Mouse (Mus musculus) heart, embryonic 14.5 days (tissue): Measurements from ENCODE around the gene Oit1. TPM values are rescaled to one million over a fixed set of nuclear protein-coding genes. Genes with fewer than 3 reads are reported as not detected.
A peak's percentile ranks its signal among the peaks of the same experiment; 100 is the strongest.

ENCODE experiments used
- ATAC-seq: fragments of 200-750 bp; cut with Nextera tagmentation; 2 replicates; pipeline ENCODE4 v1.8.0; 2017; ENCODE audit warnings: low read depth, moderate TSS enrichment; ENCODE audit not compliant: insufficient number of reproducible peaks, insufficient read depth, low FRiP score
- H3K27ac ChIP-seq, 2 experiments: fragments of 200-500 bp in 1 of 2; fragments of 300-500 bp in 1 of 2; sonication (generic) in 1 of 2; replicated peaks in 1 of 2; 2 replicates each; pipeline ENCODE4 v1.5.1; 2012 to 2014; ENCODE audit warnings: low read depth in 2 of 2, low read length in 2 of 2, control low read depth in 1 of 2, mild to moderate bottlenecking in 1 of 2, mixed read lengths in 1 of 2; ENCODE audit not compliant: control insufficient read depth in 1 of 2, insufficient read depth in 1 of 2
- H3K27me3 ChIP-seq: fragments of 300-500 bp; sonication (generic); 2 replicates; pipeline ENCODE4 v1.6.1; 2014; ENCODE audit warnings: mild to moderate bottlenecking, low read length, control low read depth; ENCODE audit not compliant: control insufficient read depth, insufficient read depth
- H3K36me3 ChIP-seq: fragments of 300-500 bp; sonication (generic); 2 replicates; pipeline ENCODE4 v1.6.1; 2014; ENCODE audit warnings: mild to moderate bottlenecking, control low read depth, low read length, mixed read lengths; ENCODE audit not compliant: control insufficient read depth, insufficient read depth
- H3K4me1 ChIP-seq, 2 experiments: fragments of 200-500 bp in 1 of 2; fragments of 300-500 bp in 1 of 2; sonication (generic) in 1 of 2; 2 replicates each; pipeline ENCODE4 v1.6.1; 2012 to 2014; ENCODE audit warnings: low read length in 2 of 2, control low read depth in 1 of 2, mixed read lengths in 1 of 2; ENCODE audit not compliant: control insufficient read depth in 2 of 2, insufficient read depth in 2 of 2
- H3K4me2 ChIP-seq: fragments of 300-500 bp; sonication (generic); 2 replicates; pipeline ENCODE4 v1.6.1; 2014; ENCODE audit warnings: mild to moderate bottlenecking, low read length
- H3K4me3 ChIP-seq, 2 experiments: fragments of 200-500 bp in 1 of 2; fragments of 300-500 bp in 1 of 2; sonication (generic) in 1 of 2; 2 replicates each; pipeline ENCODE4 v1.5.1; 2012 to 2014; ENCODE audit warnings: low read length in 2 of 2, mild to moderate bottlenecking in 2 of 2, control low read depth in 1 of 2, low read depth in 1 of 2, moderate library complexity in 1 of 2; ENCODE audit not compliant: control insufficient read depth in 1 of 2, insufficient read depth in 1 of 2
- H3K9ac ChIP-seq: fragments of 300-500 bp; sonication (generic); 2 replicates; pipeline ENCODE4 v1.6.1; 2014; ENCODE audit warnings: mild to moderate bottlenecking, low read length
- H3K9me3 ChIP-seq: fragments of 300-500 bp; sonication (generic); 2 replicates; pipeline ENCODE4 v1.6.1; 2016; ENCODE audit warnings: low read length, control low read depth; ENCODE audit not compliant: control insufficient read depth
- WGBS: fragments of 180-500 bp; shearing (Covaris S2); extraction: QIAGEN DNeasy Blood & Tissue Kit; methylation state at CpG from one replicate; pipeline ENCODE4 v1.1.7; 2014; 5-methylcytosine and 5-hydroxymethylcytosine counted together
- polyA plus RNA-seq: library from polyadenylated mRNA; unstranded; fragments of >200 nt; fragmentation: Nextera tagmentation; extraction: Ambion mirVana; gene quantifications from 2 replicates; pipeline ENCODE4 v1.2.1, GENCODE M21; 2014

Oit1 gene
- polyA plus RNA-seq, 1 experiment from 2014 or later, result not detected

DNA sequence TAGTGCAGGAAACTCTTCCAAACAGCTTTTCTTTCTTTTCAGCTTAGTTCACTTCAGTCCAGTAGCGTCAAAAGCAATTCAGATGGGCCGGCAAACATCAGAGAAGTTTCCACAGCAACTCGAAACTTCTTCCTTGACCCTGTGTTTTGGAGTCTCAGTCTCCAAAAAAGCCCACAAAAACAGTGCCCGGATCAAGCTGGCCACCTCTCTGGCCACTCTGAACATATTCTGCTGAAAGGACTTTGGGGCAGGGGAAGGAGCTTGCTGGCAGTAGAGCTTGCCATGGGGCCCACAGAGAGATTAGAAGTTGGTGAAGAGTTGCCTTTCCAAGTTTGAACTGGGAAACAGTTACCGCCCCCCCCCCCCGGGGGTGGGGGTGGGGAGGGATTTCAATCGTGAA is 64.7 kb downstream of the Oit1 start:
- no peak overlapping the region for H3K9ac ChIP-seq
- 37% methylated on average over 7 of the region's 7 CpGs for WGBS
- H3K4me1 ChIP-seq, result peaks cover 9 to 28% of the 10 kb centered on the region in 2 experiments; a peak in 3 of 4 replicates
- H3K27ac ChIP-seq, result no peak overlapping the region
- H3K4me2 ChIP-seq, result no peak overlapping the region
- peaks cover 40% of the 10 kb centered on the region for H3K27me3 ChIP-seq
- ATAC-seq, result no peak
- no peaks in the 10 kb centered on the region for H3K9me3 ChIP-seq
- H3K36me3 ChIP-seq, result no peaks in the 10 kb centered on the region
- H3K4me3 ChIP-seq, result no peak overlapping the region

DNA sequence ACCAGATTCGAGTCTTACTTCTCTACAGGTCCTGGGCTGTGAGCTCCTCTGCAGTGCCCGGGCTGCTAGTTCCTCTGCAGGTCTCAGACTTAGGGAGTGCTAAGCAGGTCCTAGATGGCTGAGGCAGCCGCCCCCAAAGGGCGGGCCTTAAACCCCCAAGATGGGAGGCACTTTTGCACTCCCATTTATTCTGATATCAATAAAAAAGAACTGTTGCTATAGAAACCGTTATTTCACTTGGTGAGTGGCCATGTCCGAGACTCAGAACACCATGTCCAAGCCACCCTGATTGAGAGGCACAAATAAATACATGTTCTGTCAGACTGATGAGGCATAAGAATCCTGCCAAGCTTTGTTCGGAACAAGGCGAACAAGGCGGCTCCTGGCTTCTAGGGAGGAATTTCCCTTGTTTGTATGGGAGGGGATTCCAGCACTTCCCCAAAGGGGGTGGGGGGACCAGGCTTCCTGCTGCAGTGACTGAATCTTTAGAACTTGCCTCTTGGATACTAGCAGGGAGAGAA is 68.9 kb downstream of the Oit1 start:
- Histone ChIP-seq H3K27me3 (0 out of 2 replicates have a peak, but pooled peaks cover 2% of the 10 kb centered on the region), H3K4me1 (peaks cover 7 to 14% of the 10 kb centered on the region in 2 experiments; a peak in 2 of 4 replicates), H3K9ac (0 out of 2 replicates have a peak overlapping the region, but pooled peaks have one; percentile 1), H3K4me3 (no peak overlapping the region), H3K4me2 (peak overlapping the region; percentile 11; the same call in 1 of the 2 replicates), H3K9me3 (no peaks in the 10 kb centered on the region), H3K27ac (no peak overlapping the region), H3K36me3 (no peaks in the 10 kb centered on the region)
- 12% methylated on average over 9 of the region's 9 CpGs for WGBS
- ATAC-seq, result peak; percentile 51; the same call in 1 of the 2 replicates

- no peak for ATAC-seq
- Histone ChIP-seq H3K4me1 (peaks cover 4 to 10% of the 10 kb centered on the region in 2 experiments; a peak in 2 of 4 replicates), H3K4me2 (no peak overlapping the region), H3K4me3 (no peak overlapping the region), H3K27me3 (no peaks in the 10 kb centered on the region), H3K36me3 (no peaks in the 10 kb centered on the region), H3K9me3 (no peaks in the 10 kb centered on the region), H3K27ac (no peak overlapping the region), H3K9ac (no peak overlapping the region)
- WGBS, result 38% methylated on average over 3 of the region's 3 CpGs
Observed at GRCm38 (mm10) chr14:8308650-8309049, 69.9 kb downstream of the Oit1 start.

- Histone ChIP-seq H3K4me2 (no peak overlapping the region), H3K4me3 (no peak overlapping the region), H3K27me3 (no peaks in the 10 kb centered on the region), H3K9ac (no peak overlapping the region), H3K9me3 (no peaks in the 10 kb centered on the region), H3K27ac (no peak overlapping the region), H3K4me1 (peaks cover 4 to 15% of the 10 kb centered on the region in 2 experiments; a peak in 3 of 4 replicates), H3K36me3 (no peaks in the 10 kb centered on the region)
- ATAC-seq, result no peak
- 81% methylated on average over 6 of the region's 6 CpGs for WGBS
Observed at GRCm38 (mm10) chr14:8306884-8307283, 71.7 kb downstream of the Oit1 start.

DNA sequence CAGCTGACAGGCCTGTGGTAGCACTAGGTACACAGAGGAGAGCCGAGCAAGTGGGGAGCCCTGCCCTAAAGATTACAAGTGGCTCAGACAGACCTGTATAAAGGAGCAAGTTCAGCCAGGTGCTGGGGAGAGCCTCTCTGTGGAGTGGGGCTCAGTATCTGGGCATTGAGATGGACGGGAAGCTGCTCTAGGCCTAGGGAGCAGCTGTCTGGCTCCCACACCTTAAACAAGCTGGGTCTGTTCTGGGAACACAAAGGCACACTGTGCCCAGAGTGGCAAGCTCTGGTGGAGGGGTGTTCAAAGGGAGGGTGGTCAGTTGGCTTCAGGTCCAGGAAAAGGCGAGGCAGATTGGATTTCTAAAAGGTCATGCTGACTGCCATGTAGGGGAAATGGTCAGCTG is 73.5 kb downstream of the Oit1 start:
- H3K27me3 ChIP-seq, result no peaks in the 10 kb centered on the region
- H3K9me3 ChIP-seq, result no peaks in the 10 kb centered on the region
- no peaks in the 10 kb centered on the region for H3K36me3 ChIP-seq
- H3K4me3 ChIP-seq, result no peak overlapping the region
- no peak overlapping the region for H3K27ac ChIP-seq
- H3K4me2 ChIP-seq, result no peak overlapping the region
- no peak for ATAC-seq
- no peak overlapping the region for H3K9ac ChIP-seq
- 67% methylated on average over 3 of the region's 3 CpGs for WGBS
- peaks cover 4 to 13% of the 10 kb centered on the region in 2 experiments; a peak in 3 of 4 replicates for H3K4me1 ChIP-seq

GRCm38 (mm10) chr14:8304082-8304481 is 74.5 kb downstream of the Oit1 start:
- Histone ChIP-seq H3K4me1 (peaks cover 0 to 5% of the 10 kb centered on the region in 2 experiments; a peak in 2 of 4 replicates), H3K9ac (no peak overlapping the region), H3K4me2 (no peak overlapping the region), H3K36me3 (no peaks in the 10 kb centered on the region), H3K27me3 (0 out of 2 replicates have a peak, but pooled peaks cover 2% of the 10 kb centered on the region), H3K4me3 (no peak overlapping the region), H3K9me3 (no peaks in the 10 kb centered on the region), H3K27ac (no peak overlapping the region)
- no peak for ATAC-seq

GRCm38 (mm10) chr14:8302687-8303086 is 75.9 kb downstream of the Oit1 start:
- no peak overlapping the region for H3K27ac ChIP-seq
- no peaks in the 10 kb centered on the region for H3K9me3 ChIP-seq
- no peak overlapping the region for H3K9ac ChIP-seq
- H3K4me3 ChIP-seq, result no peak overlapping the region
- no peaks in the 10 kb centered on the region for H3K36me3 ChIP-seq
- no peak for ATAC-seq
- H3K27me3 ChIP-seq, result 0 out of 2 replicates have a peak, but pooled peaks cover 4% of the 10 kb centered on the region
- peak overlapping the region; percentile 27 for H3K4me2 ChIP-seq
- WGBS, result 9% methylated on average over 10 of the region's 10 CpGs
- peaks cover 0 to 5% of the 10 kb centered on the region in 2 experiments; a peak in 2 of 4 replicates for H3K4me1 ChIP-seq

- Histone ChIP-seq H3K4me1 (peaks cover 0 to 5% of the 10 kb centered on the region in 2 experiments; a peak in 2 of 4 replicates), H3K9me3 (no peaks in the 10 kb centered on the region), H3K27me3 (0 out of 2 replicates have a peak, but pooled peaks cover 4% of the 10 kb centered on the region), H3K4me2 (no peak overlapping the region), H3K4me3 (no peak overlapping the region), H3K27ac (no peak overlapping the region), H3K36me3 (no peaks in the 10 kb centered on the region), H3K9ac (no peak overlapping the region)
- 23% methylated on average over 8 of the region's 8 CpGs for WGBS
- ATAC-seq, result no peak
Observed at GRCm38 (mm10) chr14:8300281-8300680, 78.3 kb downstream of the Oit1 start.
